Mouse (Mus musculus) lung, embryonic 15.5 days (tissue): ENCODE measurements at regions not wholly inside any gene's neighbourhood (a gene's known extent, or its start where the extent isn't known, plus 50 kb on each side); places are given as distances from the start of the nearest gene placed in this dataset.

Experiments
- ATAC-seq: fragments of 200-750 bp; cut with Nextera tagmentation; 2 replicates; pipeline ENCODE4 v1.8.0; 2017; ENCODE audit warnings: moderate number of reproducible peaks, borderline replicate concordance; ENCODE audit not compliant: low FRiP score, low TSS enrichment; ENCODE audit errors: extremely low read depth
- H3K27ac ChIP-seq: fragments of 300-500 bp; sonication (generic); 2 replicates; pipeline ENCODE4 v1.5.1; 2015; ENCODE audit warnings: moderate library complexity, mild to moderate bottlenecking, inconsistent platforms
- H3K27me3 ChIP-seq: fragments of 300-500 bp; sonication (generic); 2 replicates; pipeline ENCODE4 v1.6.1; 2015; ENCODE audit warnings: inconsistent platforms
- H3K36me3 ChIP-seq: fragments of 300-500 bp; sonication (generic); 2 replicates; pipeline ENCODE4 v1.6.1; 2015; ENCODE audit warnings: inconsistent platforms
- H3K4me1 ChIP-seq: fragments of 300-500 bp; sonication (generic); 2 replicates; pipeline ENCODE4 v1.6.1; 2015; ENCODE audit warnings: inconsistent platforms
- H3K4me2 ChIP-seq: fragments of 300-500 bp; sonication (generic); 2 replicates; pipeline ENCODE4 v1.6.1; 2015; ENCODE audit warnings: inconsistent platforms, mild to moderate bottlenecking, moderate library complexity
- H3K4me3 ChIP-seq: fragments of 300-500 bp; sonication (generic); 2 replicates; pipeline ENCODE4 v1.5.1; 2015; ENCODE audit warnings: mild to moderate bottlenecking, inconsistent platforms
- H3K9ac ChIP-seq: fragments of 300-500 bp; sonication (generic); 2 replicates; pipeline ENCODE4 v1.6.1; 2015; ENCODE audit warnings: inconsistent platforms
- H3K9me3 ChIP-seq: fragments of 300-500 bp; sonication (generic); 2 replicates; pipeline ENCODE4 v1.6.1; 2016; ENCODE audit warnings: inconsistent platforms
- WGBS: fragments of 180-500 bp; shearing (Covaris S2); methylation state at CpG from one replicate; pipeline ENCODE4 v1.1.7; 2015; 5-methylcytosine and 5-hydroxymethylcytosine counted together

DNA sequence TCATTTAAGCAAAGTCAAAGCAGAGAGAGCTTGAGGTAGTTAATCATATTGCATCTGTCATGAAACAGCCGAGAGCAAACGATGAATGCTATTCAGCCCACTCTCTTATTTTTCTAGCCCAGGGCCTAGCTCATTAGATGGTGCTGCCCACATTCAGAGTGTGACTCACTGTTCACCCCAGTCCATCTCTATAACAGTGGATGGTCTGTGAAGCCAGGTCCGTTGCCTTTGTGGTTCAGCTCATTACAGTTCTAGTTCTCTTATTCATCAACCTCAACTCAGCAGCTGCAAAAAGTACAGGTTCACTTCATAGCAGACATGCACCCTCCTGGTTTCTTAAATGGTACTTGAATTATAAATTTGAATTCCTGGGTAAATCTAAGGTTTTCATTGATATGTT lies 551.2 kb downstream of the Ets1 start:
- Histone ChIP-seq H3K9ac (no peak overlapping the region), H3K27ac (no peak overlapping the region), H3K4me3 (no peak overlapping the region), H3K9me3 (no peaks in the 10 kb centered on the region), H3K27me3 (no peaks in the 10 kb centered on the region), H3K4me2 (no peak overlapping the region), H3K4me1 (no peaks in the 10 kb centered on the region), H3K36me3 (no peaks in the 10 kb centered on the region)
- 76% methylated on average over 3 of the region's 3 CpGs for WGBS
- no peak for ATAC-seq

DNA sequence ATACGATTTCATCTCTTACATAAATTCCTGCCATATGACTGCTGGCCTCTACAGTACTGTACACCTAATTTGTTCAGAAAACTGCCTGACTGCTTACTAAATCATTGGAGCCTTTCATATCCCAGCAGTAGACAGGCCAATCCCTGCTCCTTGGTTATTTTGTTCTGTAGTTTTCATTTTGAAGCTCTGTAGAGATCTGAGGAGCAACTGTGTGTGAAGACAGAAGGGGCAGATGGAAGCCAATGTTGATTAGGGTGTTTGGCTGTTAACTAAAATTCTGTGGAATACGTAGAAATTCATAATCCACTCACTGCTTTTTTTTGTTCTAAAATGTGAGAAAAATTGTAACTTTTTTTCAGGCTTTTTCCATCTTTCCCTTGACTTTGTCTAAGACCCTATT lies 573.1 kb downstream of the Ets1 start:
- Histone ChIP-seq H3K36me3 (no peaks in the 10 kb centered on the region), H3K4me2 (no peak overlapping the region), H3K4me1 (no peaks in the 10 kb centered on the region), H3K9ac (no peak overlapping the region), H3K27me3 (no peaks in the 10 kb centered on the region), H3K9me3 (no peaks in the 10 kb centered on the region), H3K4me3 (no peak overlapping the region), H3K27ac (no peak overlapping the region)
- no peak for ATAC-seq
- WGBS: 64% methylated on average over 2 of the region's 2 CpGs

DNA sequence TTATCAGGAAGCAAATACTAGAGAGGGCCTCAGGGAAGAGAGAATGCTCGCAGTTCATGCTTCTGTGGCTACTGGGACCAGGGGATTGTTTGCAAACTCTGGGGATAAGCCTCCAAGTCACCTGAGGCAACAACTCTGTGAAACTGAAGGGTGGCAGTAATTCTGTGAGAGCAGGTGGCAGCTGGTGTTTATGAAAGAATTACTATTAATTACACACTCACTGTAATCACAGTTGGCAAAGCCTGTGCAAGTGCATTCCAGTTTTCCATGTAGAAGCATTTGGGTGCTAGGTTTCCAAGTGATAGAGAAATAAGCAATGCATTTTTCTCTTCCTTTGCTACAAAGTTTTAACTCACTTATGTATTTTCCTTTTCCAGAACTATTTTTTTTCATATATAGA lies 578.5 kb downstream of the Ets1 start:
- no peak overlapping the region for H3K27ac ChIP-seq
- 46% methylated on average over 1 of the region's 1 CpGs for WGBS
- H3K4me2 ChIP-seq: no peak overlapping the region
- no peaks in the 10 kb centered on the region for H3K9me3 ChIP-seq
- no peaks in the 10 kb centered on the region for H3K27me3 ChIP-seq
- H3K9ac ChIP-seq: no peak overlapping the region
- ATAC-seq: no peak
- H3K4me1 ChIP-seq: no peaks in the 10 kb centered on the region
- H3K4me3 ChIP-seq: no peak overlapping the region
- no peaks in the 10 kb centered on the region for H3K36me3 ChIP-seq

DNA sequence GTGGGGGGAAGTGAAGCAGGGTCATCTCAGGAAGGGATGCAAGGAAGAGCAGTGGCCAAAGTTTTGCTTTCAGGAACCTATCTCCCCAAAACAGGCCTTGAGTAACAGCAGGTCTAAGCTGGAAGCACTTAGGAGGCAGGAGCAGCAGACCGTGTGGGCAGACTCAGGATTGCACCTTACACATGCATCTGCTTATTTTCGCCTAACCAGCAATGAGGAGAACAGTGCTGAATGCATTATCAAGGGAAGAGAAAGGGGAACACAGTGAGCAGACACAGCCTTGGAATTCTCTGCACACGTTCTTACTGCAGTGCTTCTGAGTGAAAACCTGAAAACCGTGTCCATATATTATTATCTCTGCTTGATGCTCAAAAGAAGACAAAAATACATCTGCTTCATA lies 585.0 kb downstream of the Ets1 start:
- H3K4me2 ChIP-seq: no peak overlapping the region

DNA sequence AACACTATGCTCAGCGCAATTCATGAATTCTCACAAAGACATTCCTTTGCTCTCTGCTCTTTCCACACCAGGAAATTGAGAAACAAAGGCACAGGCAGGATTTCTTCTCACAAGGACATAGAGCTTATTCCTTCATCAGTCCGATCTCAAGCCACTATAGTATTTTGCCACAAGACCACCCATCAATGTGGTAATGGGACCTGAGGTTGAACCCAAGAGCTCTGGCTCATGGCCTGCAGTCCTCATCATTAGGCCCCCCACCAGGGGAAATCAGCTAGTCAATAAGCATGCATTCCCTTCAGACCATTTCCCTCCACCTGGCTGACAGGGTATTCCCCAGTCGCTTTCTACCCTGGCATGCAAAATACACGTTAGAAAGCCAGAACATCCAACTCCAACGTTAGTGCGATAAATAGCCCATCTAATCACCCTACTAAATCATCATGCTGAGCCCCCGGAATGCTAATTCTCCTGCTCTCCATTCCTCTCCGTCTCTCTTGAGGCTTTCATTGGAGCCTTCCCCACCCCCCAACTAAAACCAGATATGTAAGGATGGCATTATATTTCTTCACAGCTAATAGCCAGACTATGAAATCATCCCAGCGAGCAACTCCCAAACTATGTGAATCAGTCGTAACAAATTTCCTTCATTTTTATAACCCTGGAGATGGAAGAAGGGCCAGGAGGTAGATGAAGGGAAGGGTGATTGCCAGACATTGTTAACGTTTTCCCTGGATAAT lies 586.2 kb downstream of the Ets1 start:
- H3K9ac ChIP-seq: no peak overlapping the region
- H3K27me3 ChIP-seq: no peaks in the 10 kb centered on the region
- H3K4me3 ChIP-seq: no peak overlapping the region
- H3K4me1 ChIP-seq: no peaks in the 10 kb centered on the region
- H3K4me2 ChIP-seq: no peak overlapping the region
- no peaks in the 10 kb centered on the region for H3K36me3 ChIP-seq
- no peak for ATAC-seq
- no peaks in the 10 kb centered on the region for H3K9me3 ChIP-seq
- 64% methylated on average over 11 of the region's 11 CpGs for WGBS
- no peak overlapping the region for H3K27ac ChIP-seq

More for the DNA sequence above, 585.0 kb downstream of the Ets1 start:
- no peaks in the 10 kb centered on the region for H3K27me3 ChIP-seq
- H3K27ac ChIP-seq: no peak overlapping the region
- H3K4me1 ChIP-seq: no peaks in the 10 kb centered on the region
- no peak for ATAC-seq
- no peaks in the 10 kb centered on the region for H3K9me3 ChIP-seq
- 80% methylated on average over 4 of the region's 4 CpGs for WGBS
- no peak overlapping the region for H3K9ac ChIP-seq
- no peaks in the 10 kb centered on the region for H3K36me3 ChIP-seq
- no peak overlapping the region for H3K4me3 ChIP-seq

DNA sequence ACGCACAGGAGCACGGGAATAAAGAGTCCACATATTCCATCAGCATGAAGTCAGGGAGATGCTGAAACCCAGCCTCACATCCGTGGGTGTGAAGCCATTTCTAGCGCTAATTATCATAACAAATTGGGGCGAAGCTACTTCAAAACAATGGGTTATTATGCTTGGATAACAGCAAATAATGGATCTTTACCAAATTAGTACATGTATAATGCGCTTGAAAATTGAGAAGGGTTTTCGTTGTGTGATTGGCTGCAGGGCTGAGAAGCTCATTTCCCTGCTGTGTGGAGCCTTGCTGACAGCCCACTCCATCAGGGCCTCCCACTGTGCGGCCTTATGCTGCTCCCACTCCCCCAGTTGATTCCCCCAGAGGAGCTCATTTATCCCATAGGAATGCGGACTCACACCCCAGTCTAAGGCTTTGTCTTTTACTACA lies 597.7 kb downstream of the Ets1 start:
- Histone ChIP-seq H3K27ac (no peak overlapping the region), H3K9me3 (no peaks in the 10 kb centered on the region), H3K27me3 (no peaks in the 10 kb centered on the region), H3K4me2 (no peak overlapping the region), H3K9ac (no peak overlapping the region), H3K4me1 (no peaks in the 10 kb centered on the region), H3K4me3 (no peak overlapping the region), H3K36me3 (no peaks in the 10 kb centered on the region)
- ATAC-seq: no peak
- 38% methylated on average over 9 of the region's 9 CpGs for WGBS

DNA sequence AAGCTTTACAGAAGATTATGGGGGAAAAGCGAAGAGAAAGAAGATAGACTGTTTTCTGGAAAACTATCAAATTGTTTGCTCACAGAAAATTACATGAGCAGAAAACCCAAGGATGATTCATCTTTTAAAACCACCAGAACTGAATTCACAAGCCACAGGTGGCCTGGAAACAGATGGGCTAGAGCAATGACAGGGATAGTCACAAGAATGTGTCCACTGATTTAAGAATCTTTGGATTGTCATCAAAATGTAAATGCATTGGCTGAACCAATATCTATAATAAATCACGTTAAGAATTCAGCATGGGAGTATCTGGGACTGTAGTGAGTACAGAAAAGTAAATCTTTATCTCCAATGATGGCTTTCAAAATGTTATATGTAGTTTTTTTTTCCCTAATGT lies 602.2 kb downstream of the Ets1 start:
- Histone ChIP-seq H3K36me3 (no peaks in the 10 kb centered on the region), H3K27me3 (no peaks in the 10 kb centered on the region), H3K27ac (no peak overlapping the region), H3K9me3 (no peaks in the 10 kb centered on the region), H3K4me2 (no peak overlapping the region), H3K4me3 (no peak overlapping the region), H3K4me1 (no peaks in the 10 kb centered on the region), H3K9ac (no peak overlapping the region)
- WGBS: 82% methylated on average over 2 of the region's 2 CpGs
- ATAC-seq: no peak

DNA sequence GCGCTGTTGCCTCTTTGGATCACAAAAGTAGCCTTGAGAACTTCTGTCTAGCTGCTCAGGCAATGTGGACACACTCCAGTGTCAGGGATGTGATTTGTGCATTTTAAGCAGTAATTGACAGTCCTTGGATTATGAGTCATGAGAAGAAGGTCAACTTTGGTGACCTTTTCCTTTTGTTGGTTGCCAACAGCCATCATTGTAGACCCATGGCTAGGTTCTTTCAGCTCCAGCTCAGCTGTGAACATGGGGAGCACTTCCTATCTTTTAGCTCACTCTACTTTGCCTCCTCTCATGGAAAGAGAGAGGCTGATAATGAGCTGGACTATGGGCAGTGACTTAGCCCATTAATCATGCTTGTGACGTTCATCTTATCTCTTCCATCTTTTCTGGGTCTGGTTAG lies 602.8 kb downstream of the Ets1 start:
- 58% methylated on average over 2 of the region's 2 CpGs for WGBS
- Histone ChIP-seq H3K27ac (no peak overlapping the region), H3K4me1 (no peaks in the 10 kb centered on the region), H3K4me3 (no peak overlapping the region), H3K9me3 (no peaks in the 10 kb centered on the region), H3K27me3 (no peaks in the 10 kb centered on the region), H3K9ac (no peak overlapping the region), H3K36me3 (no peaks in the 10 kb centered on the region), H3K4me2 (no peak overlapping the region)
- ATAC-seq: no peak

DNA sequence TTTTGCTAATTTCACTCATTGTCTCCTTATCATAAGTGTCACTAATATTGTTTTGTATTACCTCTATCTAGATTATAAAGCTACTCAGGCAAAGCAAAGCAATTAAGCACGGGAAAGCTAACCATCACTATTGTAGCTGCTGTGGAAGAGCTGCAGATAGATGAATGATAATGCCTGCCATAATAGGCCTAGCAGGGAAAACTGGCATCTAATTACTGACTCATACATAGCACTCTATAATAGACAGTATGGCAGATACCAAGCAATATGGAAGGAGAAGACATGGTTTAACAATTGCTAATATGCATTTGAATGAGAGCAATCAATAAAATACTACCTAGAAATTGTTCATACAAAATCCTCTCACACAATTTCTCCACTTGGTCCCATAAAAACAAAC lies 604.5 kb downstream of the Ets1 start:
- 39% methylated on average over 1 of the region's 1 CpGs for WGBS
- no peak overlapping the region for H3K4me3 ChIP-seq
- H3K27me3 ChIP-seq: no peaks in the 10 kb centered on the region
- no peak overlapping the region for H3K27ac ChIP-seq
- no peaks in the 10 kb centered on the region for H3K9me3 ChIP-seq
- no peak overlapping the region for H3K9ac ChIP-seq
- ATAC-seq: no peak
- H3K4me1 ChIP-seq: no peaks in the 10 kb centered on the region
- no peaks in the 10 kb centered on the region for H3K36me3 ChIP-seq
- H3K4me2 ChIP-seq: no peak overlapping the region

DNA sequence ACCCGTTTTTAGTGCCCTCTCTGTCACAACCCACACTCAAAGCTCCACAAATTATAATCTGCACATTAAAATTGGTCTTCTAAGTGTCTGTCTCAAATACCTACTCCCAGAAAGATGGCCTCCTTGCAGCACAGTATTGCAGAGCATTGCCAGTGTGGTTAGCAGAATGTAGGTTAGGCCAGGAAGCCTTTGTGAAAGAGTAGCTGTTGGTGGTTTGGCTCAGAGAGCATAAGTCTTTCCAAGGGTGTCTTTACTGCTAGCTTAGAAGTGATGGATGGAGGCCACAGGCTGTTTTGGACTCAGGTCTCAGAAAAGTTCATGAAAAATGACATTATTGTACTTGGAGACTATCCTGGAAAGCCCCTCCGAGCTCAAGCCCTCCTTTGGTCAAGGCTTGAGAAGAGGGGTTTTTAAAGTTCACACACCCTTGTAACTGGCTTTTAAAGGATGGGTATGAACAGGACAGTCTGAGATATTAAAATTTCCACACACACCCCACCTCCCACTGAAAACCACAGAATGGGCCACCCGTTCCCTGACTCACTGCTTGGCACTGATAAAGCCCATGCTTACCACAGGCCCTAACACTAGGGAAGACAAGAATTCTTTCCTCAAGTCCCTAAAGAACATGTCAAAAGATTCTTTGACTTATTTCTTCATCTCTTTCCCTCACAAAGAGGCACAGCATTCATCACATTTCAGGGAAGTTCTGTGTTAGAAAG lies 605.1 kb downstream of the Ets1 start:
- H3K9me3 ChIP-seq: no peaks in the 10 kb centered on the region
- no peak overlapping the region for H3K9ac ChIP-seq
- WGBS: 58% methylated on average over 3 of the region's 3 CpGs
- no peak for ATAC-seq
- H3K36me3 ChIP-seq: no peaks in the 10 kb centered on the region
- no peak overlapping the region for H3K27ac ChIP-seq
- H3K4me1 ChIP-seq: no peaks in the 10 kb centered on the region
- no peak overlapping the region for H3K4me3 ChIP-seq
- no peak overlapping the region for H3K4me2 ChIP-seq
- no peaks in the 10 kb centered on the region for H3K27me3 ChIP-seq

DNA sequence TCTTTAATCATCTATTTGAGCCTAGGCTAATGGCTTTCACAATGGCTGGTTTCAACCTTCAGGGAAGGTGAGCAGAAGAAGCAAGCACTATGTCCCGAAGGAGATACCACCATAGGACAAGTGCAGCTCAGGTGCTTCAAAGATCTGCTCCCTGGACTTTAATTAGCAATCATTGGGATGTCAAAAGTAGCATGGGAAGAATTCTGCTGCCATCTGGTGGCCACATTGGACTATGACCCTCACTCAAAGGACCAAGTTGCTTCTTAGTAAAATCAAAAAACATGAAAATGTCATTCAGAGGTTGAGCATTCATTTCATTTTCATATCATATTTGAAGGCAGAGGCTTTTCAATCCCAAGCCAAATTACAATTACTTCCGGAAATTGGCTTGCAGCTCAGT lies 610.9 kb downstream of the Ets1 start:
- no peak overlapping the region for H3K4me3 ChIP-seq
- H3K36me3 ChIP-seq: no peaks in the 10 kb centered on the region
- WGBS: 26% methylated on average over 2 of the region's 2 CpGs

DNA sequence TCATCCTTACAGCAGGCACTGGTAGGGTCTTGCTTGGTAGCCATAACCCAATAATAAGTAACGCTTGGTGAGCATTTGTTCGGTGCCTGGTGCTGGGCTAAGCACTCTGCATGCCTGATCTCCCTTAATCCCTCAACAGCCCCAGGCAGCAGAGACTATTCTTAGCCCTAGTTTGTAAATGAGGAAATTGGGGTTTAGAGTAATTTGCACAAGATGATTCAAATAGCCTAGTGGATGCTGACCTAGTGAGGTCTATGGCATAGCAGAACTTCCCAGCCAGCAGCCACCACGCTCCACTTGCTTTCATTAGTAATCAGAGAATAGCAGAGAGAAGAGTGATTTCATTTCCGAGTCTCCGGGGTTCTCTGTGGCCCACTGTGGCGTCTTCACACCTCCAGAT lies 622.2 kb downstream of the Ets1 start:
- 70% methylated on average over 6 of the region's 6 CpGs for WGBS
- Histone ChIP-seq H3K27ac (no peak overlapping the region), H3K4me3 (no peak overlapping the region), H3K9ac (no peak overlapping the region), H3K4me2 (no peak overlapping the region), H3K9me3 (no peaks in the 10 kb centered on the region), H3K27me3 (peaks cover 5% of the 10 kb centered on the region; the same call in 1 of the 2 replicates), H3K36me3 (no peaks in the 10 kb centered on the region), H3K4me1 (no peaks in the 10 kb centered on the region)
- no peak for ATAC-seq

More for the DNA sequence above, 610.9 kb downstream of the Ets1 start:
- no peaks in the 10 kb centered on the region for H3K4me1 ChIP-seq
- no peak for ATAC-seq
- no peak overlapping the region for H3K27ac ChIP-seq
- no peak overlapping the region for H3K9ac ChIP-seq
- no peaks in the 10 kb centered on the region for H3K27me3 ChIP-seq
- H3K4me2 ChIP-seq: no peak overlapping the region
- no peaks in the 10 kb centered on the region for H3K9me3 ChIP-seq
